Mouse (Mus musculus): ENCODE data around the gene B3gnt8. TPM values are rescaled to one million over a fixed set of nuclear protein-coding genes. Genes with fewer than 3 reads are reported as not detected.
"Not testable (repeated sequence)": the region's sequence is repeated elsewhere in the genome, so short reads cannot be mapped to it uniquely, and the experiment has no call there.

Gene B3gnt8
- total RNA-seq (2022), result 1 to 10 TPM in 3 of 4 experiments, under 1 TPM in 1; 0.66 to 2.0 (median 1.7) TPM

GRCm38 (mm10) chr7:25626509-25627430 is at the start of gene B3gnt8:
B3gnt8 (plus strand) TSS chr7:25626654.
- no peak for DNase-seq (ENCODE audit: low spot score in 2 of 2)

GRCm38 (mm10) chr7:25576793-25577437 is 49.5 kb upstream of the B3gnt8 start:
- not testable (repeated sequence) for DNase-seq (ENCODE audit: low spot score in 2 of 2)

- DNase-seq (ENCODE audit: low spot score in 2 of 2), result no peak
Measured at GRCm38 (mm10) chr7:25579441-25579840, 47.0 kb upstream of the B3gnt8 start.

- no peak for DNase-seq (ENCODE audit: low spot score in 2 of 2)
Measured at GRCm38 (mm10) chr7:25582301-25582810, 44.1 kb upstream of the B3gnt8 start.

DNA sequence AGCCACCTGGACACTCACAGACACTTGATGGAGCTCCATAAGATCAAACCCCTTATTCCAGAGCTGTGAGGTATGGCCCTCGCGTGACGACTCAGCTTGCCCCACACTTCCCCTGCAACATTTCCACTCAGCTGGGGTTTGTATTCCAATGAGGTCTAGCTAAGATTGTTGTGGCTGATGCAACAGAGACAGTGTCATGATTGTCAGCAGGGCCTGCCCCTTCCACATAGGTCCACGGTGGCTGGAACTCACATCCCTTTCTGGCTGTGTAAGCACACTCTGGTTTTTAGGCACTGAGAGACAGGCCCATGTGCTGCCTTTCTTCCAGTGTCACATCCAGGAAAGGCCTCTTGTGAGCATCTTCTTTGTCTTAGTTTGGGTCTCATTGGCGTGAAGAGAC is 41.8 kb upstream of the B3gnt8 start:
- no peak for DNase-seq (ENCODE audit: low spot score in 2 of 2)

GRCm38 (mm10) chr7:25585351-25586204 is 40.9 kb upstream of the B3gnt8 start:
- DNase-seq (ENCODE audit: low spot score in 2 of 2), result no peak

DNA sequence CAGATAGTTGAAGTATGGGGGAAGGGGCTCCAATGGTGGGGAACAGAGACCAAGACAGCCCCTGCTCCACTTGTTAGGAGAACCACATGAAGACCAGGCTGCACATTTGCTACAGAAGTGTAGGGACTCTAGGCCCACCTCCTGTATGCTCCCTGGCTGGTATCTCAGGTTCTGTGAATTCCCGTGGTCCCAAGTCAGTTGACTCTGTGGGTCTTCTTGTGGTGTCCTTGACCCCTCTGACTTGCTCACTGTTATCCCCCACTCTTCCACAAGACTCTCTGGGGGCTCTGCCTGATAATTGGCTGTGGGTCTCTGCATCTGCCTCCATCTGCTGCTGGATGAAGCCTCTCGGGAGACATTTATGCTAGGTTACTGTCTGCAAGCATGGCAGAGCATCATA is 35.2 kb upstream of the B3gnt8 start:
- DNase-seq (ENCODE audit: low spot score in 2 of 2), result no peak

GRCm38 (mm10) chr7:25593859-25594258 is 32.6 kb upstream of the B3gnt8 start:
- DNase-seq (ENCODE audit: low spot score in 2 of 2), result no peak

- peak; percentile 58 to 81 for DNase-seq (ENCODE audit: low spot score in 2 of 2)
Measured at GRCm38 (mm10) chr7:25599663-25600062, 26.8 kb upstream of the B3gnt8 start.

GRCm38 (mm10) chr7:25600666-25601065 is 25.8 kb upstream of the B3gnt8 start:
- no peak for DNase-seq (ENCODE audit: low spot score in 2 of 2)

DNA sequence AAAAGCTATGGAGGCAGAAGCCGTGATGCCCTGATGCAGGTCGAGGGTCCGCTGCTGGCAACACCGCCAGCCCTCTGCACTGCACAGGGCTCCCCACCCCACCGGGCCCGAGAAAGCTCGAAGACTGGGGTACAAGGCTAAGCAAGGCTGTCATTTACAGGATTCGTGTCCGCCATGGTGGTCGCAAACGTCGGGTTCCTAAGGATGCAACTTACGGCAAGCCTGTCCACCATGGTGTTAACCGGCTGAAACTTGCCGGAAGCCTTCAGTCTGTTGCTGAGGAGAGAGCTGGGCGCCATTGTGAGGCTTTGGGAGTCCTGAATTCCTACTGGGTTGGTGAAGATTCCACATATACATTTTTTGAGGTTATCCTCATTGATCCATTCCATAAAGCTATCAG is 25.1 kb upstream of the B3gnt8 start:
- no peak for DNase-seq (ENCODE audit: low spot score in 2 of 2)

GRCm38 (mm10) chr7:25606625-25607063 is 19.8 kb upstream of the B3gnt8 start:
- no peak for DNase-seq (ENCODE audit: low spot score in 2 of 2)

- no peak for DNase-seq (ENCODE audit: low spot score in 2 of 2)
Measured at GRCm38 (mm10) chr7:25607196-25607595, 19.3 kb upstream of the B3gnt8 start.

- DNase-seq (ENCODE audit: low spot score in 2 of 2), result no peak
Measured at GRCm38 (mm10) chr7:25610056-25610455, 16.4 kb upstream of the B3gnt8 start.

DNA sequence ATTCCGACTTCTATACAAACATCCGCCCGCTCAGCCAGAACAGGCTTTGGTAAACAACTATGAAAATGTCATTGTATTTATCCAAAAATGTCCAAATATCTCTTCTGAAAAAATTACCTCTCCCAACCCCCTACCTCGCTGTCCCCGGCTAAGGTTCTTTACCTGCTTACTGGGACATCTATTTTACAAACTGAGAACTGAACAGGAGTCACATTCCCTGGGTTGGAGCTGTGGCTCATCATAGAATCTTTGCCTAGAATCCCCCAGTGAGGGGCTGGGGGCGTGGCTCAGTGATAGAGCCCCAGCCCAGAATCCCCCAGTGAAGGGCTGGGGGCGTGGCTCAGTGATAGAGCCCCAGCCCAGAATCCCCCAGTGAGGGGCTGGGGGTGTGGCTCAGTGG is 15.0 kb upstream of the B3gnt8 start:
- no peak for DNase-seq (ENCODE audit: low spot score in 2 of 2)

GRCm38 (mm10) chr7:25614086-25614485 is 12.4 kb upstream of the B3gnt8 start:
- DNase-seq (ENCODE audit: low spot score in 2 of 2), result no peak

DNA sequence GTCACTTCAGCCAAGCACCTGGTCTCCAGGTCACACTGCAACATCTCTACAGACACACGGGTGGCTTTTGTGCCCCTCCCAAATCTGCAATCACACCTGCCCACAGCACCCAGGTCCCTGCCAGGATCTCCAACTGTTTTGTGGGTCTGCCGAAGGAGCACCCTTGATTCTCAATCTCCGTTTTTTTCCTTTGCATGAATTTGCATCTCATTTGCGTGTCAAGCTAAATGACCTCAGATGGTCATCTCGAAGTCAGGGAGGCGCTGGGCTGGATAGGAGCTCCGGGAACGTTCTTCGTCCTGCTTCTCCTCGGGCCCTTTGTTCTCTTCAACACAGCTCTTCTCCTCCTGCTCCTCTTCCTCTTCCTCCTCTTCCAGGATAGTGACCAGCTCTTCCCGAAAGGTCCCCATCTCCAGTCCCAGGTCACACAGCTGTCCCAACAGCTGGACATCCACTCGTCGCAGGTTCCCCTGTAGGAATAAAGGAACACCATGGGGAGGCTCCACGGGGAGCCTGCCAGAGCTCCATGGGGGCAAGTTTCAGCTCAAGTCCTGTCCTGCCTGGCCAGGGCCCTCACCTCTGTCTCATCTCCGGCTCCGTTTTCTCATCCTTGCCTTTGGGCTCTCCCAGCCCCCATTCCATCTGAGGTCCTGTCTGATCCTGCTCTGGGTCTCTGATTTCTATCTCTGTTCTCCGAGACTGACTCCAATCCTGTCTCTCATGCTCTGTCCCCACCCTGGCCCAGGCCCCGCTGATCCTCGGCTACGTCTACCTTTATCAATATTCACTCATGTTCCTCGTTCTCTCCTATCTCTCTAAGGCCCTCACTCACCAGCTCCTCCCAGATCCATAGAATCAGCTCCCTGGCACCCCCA is 11.4 kb upstream of the B3gnt8 start:
- no peak for DNase-seq (ENCODE audit: low spot score in 2 of 2)

DNA sequence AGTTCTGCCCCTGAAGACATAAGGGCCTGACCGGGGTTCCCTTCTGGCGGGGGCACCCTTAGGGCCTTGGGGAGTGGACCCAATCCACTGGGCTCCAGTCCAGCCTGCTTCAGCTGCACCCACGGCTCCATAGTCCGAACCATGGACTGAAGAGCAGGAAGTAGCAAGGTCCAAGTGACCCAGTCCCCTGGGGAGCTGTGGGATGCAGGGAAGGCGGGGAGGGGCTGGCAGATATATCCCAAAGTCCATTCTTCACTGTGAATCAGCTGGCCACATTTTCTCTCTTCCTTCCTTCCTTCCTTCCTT is 10.8 kb upstream of the B3gnt8 start, which contains the start of gene Erich4:
TSS of gene Erich4 (minus strand) at position 187 of the 306 bp plus-strand sequence.
- no peak for DNase-seq (ENCODE audit: low spot score in 2 of 2)

- DNase-seq (ENCODE audit: low spot score in 2 of 2), result no peak
Measured at GRCm38 (mm10) chr7:25617376-25618160, 8.9 kb upstream of the B3gnt8 start.
